Mouse (Mus musculus) small intestine, adult 2 months (tissue): ENCODE measurements around the gene Cdc27.

Source experiments
- CTCF ChIP-seq: fragments of 200-500 bp; IDR thresholded peaks from 2 replicates; pipeline ENCODE4 v1.5.1; 2012; ENCODE audit warnings: low read depth, mild to moderate bottlenecking, control low read depth, inconsistent platforms, low read length, moderate library complexity, mixed read lengths; ENCODE audit not compliant: insufficient replicate concordance, insufficient read length; ENCODE audit errors: extremely low read depth
- POLR2A ChIP-seq: fragments of 200-500 bp; IDR thresholded peaks from 2 replicates; pipeline ENCODE4 v1.6.1; 2012; ENCODE audit warnings: low read depth, mild to moderate bottlenecking, control low read depth, inconsistent platforms, low read length, moderate library complexity

DNA sequence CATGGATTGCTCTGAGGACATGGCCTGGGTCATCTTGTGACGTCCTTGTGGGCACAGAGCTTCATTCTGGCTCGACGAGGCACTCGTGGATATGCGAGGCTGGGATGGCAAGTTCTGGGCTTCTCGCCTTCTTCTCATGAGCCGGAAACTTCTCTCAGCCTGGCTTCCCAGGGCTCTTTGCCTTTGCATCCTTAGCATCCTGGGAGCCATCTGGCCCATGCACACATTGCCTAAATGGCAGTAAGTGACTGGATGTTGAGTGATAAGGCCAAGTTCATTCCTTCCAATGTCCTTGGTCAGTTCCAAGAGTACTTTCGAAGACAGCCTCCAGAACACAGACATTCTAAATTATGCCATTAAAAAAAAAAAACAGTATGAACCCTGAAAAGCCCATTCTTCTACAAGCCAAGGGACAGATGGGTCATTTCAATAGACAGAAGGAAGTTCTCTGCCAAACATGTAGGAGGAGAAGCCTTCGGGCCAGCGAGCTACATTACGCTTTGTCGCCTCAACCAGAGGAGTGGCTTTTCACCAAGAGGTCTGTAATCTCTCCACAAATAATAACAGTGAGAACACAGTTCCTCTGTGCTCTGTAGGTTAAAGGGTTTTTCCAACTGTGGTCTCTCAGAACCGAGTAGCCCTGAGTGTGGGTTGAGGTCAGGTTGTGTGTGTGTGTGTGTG lies 49.0 kb upstream of the Cdc27 start:
- no peak for TF ChIP-seq POLR2A
- TF ChIP-seq CTCF: no peak
